Mouse (Mus musculus) neutrophil, adult 83 days (primary cell): ENCODE data around the gene Prdm4. TPM values are rescaled to one million over a fixed set of nuclear protein-coding genes. Genes with fewer than 3 reads are reported as not detected.

Source experiments
- total RNA-seq, 2 experiments: library from RNA; stranded (reverse); gene quantifications; one replicate each; pipeline ENCODE4 v1.2.4; 2023

Prdm4 gene
- 10 to 100 TPM; 23.7 to 24.4 TPM for total RNA-seq

DNA sequence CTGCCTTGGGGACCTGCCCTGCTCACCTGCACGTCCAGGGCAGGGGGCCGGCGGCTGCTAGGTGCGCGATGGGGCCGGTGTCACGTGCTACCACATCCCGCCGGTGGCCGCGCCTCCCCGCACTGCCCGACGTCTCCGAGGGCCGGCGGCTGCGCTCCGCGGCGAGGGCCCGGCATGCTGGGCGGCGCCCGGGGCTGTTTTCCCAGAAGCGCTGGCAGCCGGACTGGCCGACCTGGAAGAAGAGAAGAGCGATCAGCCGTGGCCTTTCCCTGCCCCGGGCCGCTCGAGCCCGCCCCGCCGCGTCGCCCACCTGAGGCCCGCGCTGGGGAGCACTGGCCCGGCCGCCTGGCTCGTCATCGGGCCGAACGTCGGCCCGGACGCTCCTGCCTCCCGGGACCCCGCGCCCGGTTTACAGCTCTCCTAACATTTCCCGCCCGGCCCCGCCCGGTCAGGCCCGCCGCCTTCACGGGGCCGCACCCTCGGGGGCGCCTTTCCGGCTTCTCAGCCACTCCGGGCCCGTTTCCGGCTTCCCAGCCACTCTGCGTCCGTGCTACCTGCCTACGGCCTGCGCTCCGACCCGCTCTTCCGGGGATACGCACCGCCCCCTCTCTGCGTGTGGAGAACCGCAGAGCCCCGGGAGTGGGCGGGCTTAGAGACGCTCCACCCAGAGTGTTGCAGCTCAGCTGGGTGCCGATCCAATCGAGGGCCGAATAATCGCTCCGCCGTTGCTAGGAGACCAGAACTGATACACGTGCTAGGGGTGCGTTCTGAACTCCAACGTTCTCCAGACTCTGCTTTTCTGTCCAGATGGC lies at the start of gene Prdm4:
Gene Prdm4 (minus strand): TSS at position 645 of the 812 bp plus-strand sequence.

DNA sequence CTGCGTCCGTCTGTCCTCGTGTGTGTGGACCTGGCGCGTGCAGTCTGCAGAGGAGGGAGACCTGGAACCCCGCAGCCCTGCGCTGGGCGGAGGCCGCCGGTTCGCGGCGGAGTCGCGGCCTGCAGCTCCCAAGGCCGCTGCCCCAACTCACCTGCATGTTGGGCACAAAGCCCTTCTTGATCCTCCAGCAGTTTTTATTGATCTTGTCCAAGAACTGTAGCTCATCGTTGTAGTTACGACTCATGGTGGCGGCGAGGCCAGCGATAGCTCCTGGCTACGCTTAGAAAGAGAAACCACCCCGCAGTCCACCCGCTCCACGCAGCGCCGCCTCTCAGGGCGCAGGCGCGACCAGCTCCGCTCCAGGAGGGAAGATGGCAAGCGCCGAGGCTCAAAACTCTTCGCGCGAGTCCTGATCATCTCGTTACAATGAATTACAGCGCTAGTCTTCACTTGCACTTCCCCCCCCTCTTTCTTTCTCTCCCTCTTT lies 40.6 kb upstream of the Prdm4 start, which contains the start of gene Rtcb:
Gene Rtcb (minus strand): TSS at position 360 of the 487 bp plus-strand sequence.

GRCm38 (mm10) chr10:85927676-85928445 lies 10.9 kb upstream of the Prdm4 start, which contains the start of gene Ascl4:
Ascl4 (plus strand) TSS chr10:85927681.

Other genes with a start within 250 kb of the Prdm4 start
- gene Pwp1, start 87.6 kb downstream of the Prdm4 start, total RNA-seq = 10 to 100 TPM; 31.8 to 32.6 TPM
- gene Ascl4, start 10.5 kb upstream of the Prdm4 start, total RNA-seq = not detected
- gene Rtcb, start 40.7 kb upstream of the Prdm4 start, total RNA-seq = 10 to 100 TPM; 37.3 to 41.6 TPM
- not detected for gene Bpifc, start 94.8 kb upstream of the Prdm4 start, total RNA-seq
- gene Fbxo7, start 104.8 kb upstream of the Prdm4 start, total RNA-seq = 10 to 100 TPM; 23.9 to 28.8 TPM